Mouse (Mus musculus): Measurements from ENCODE around the gene Rap2b. TPM values are rescaled to one million over a fixed set of nuclear protein-coding genes. Genes with fewer than 3 reads are reported as not detected.

Rap2b gene
- 1 to 10 TPM; 5.2 to 6.2 TPM for polyA plus RNA-seq (2017; shearing (Covaris generic))

GRCm38 (mm10) chr3:61361338-61361737 is at the start of gene Rap2b:
Gene Rap2b, plus strand, starts transcription at chr3:61361638.

GRCm38 (mm10) chr3:61365779-61366373 is 4.4 kb downstream of the Rap2b start, which contains the start of gene B430305J03Rik:
Gene B430305J03Rik, minus strand, starts transcription at chr3:61365951.

Other genes starting within 250 kb of the Rap2b start
- 1 to 10 TPM in 1 of 2 experiments, under 1 TPM in 1; 0.43 to 1.4 TPM for gene B430305J03Rik, start 4.3 kb downstream of the Rap2b start, polyA plus RNA-seq (2017; shearing (Covaris generic))